Mouse (Mus musculus): ENCODE measurements around the gene Gpr82.
A peak's percentile ranks its signal among the peaks of the same experiment; 100 is the strongest.

DNA sequence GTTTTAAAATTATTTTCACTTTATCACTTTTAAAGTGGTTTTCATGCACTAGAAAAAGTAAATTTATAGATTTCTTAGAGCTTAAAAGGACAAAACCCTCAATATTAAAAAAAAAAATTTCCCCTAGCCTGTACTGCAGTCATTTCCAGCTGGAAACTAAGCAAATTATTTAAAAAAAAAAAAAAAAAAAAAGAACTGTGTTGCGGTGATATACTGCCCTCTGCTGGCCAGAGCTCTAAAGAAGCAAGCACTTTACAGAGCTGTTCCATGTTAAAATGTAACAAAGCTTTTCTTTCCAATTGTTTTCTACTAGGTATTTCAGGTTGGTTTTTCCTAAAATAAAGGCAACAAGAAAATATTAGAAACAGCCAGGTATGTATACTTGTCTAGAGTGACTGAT is 4.4 kb upstream of the Gpr82 start:
- TF ChIP-seq CTCF (IDR thresholded peaks at IDR 0.05) (peak; percentile 68), EP300 (IDR thresholded peaks at IDR 0.05) (no peak)

Data from lung, postnatal 0 days (tissue).